Mouse (Mus musculus): ENCODE data around the gene Cers2. TPM values are rescaled to one million over a fixed set of nuclear protein-coding genes. Genes with fewer than 3 reads are reported as not detected.
"Not testable (repeated sequence)": the region's sequence is repeated elsewhere in the genome, so short reads cannot be mapped to it uniquely, and the experiment has no call there.

The Cers2 gene
- polyA plus RNA-seq, 1 experiment = 185 TPM

GRCm38 (mm10) chr3:95357746-95358145, 43.2 kb downstream of the Cers2 start:
- Histone ChIP-seq H3K4me1 (ENCODE audit: control insufficient read depth, insufficient read depth, insufficient read length, low read length) (no peaks in the 10 kb centered on the region), H3K4me3 (ENCODE audit: insufficient read depth, low read depth, low read length) (no peak overlapping the region), H3K27ac (replicated peaks; ENCODE audit: low read depth, low read length) (no peak overlapping the region)

GRCm38 (mm10) chr3:95360276-95360675, 45.7 kb downstream of the Cers2 start:
- not testable (repeated sequence) for H3K27ac ChIP-seq (replicated peaks; ENCODE audit: low read depth, low read length); H3K4me3 ChIP-seq (ENCODE audit: insufficient read depth, low read depth, low read length); H3K4me1 ChIP-seq (ENCODE audit: control insufficient read depth, insufficient read depth, insufficient read length, low read length)

GRCm38 (mm10) chr3:95370101-95370500, 55.5 kb downstream of the Cers2 start:
- H3K4me1 ChIP-seq (ENCODE audit: control insufficient read depth, insufficient read depth, insufficient read length, low read length) = no peaks in the 10 kb centered on the region
- no peak overlapping the region for H3K4me3 ChIP-seq (ENCODE audit: insufficient read depth, low read depth, low read length)
- no peak overlapping the region for H3K27ac ChIP-seq (replicated peaks; ENCODE audit: low read depth, low read length)

Other genes starting within 250 kb of the Cers2 start
- gene Pip5k1a, start 207.9 kb upstream of the Cers2 start, polyA plus RNA-seq (2012; ENCODE audit: insufficient read depth, insufficient read length, missing spikeins) = 12.7 and 14.5 TPM in 2 replicates
- 18.8 and 26.2 TPM in 2 replicates for gene Vps72, start 203.8 kb upstream of the Cers2 start, polyA plus RNA-seq (2012; ENCODE audit: insufficient read depth, insufficient read length, missing spikeins)
- gene Tmod4, start 190.3 kb upstream of the Cers2 start, polyA plus RNA-seq (2012; ENCODE audit: insufficient read depth, insufficient read length, missing spikeins) = 7.3 and 12.4 TPM in 2 replicates
- gene Scnm1, start 180.8 kb upstream of the Cers2 start, polyA plus RNA-seq (2012; ENCODE audit: insufficient read depth, insufficient read length, missing spikeins) = 34.7 and 62.1 TPM in 2 replicates
- gene Lysmd1, start 180.7 kb upstream of the Cers2 start, polyA plus RNA-seq (2012; ENCODE audit: insufficient read depth, insufficient read length, missing spikeins) = 7.3 and 7.6 TPM in 2 replicates
- 2.7 and 2.8 TPM in 2 replicates for gene Tnfaip8l2, start 172.4 kb upstream of the Cers2 start, polyA plus RNA-seq (2012; ENCODE audit: insufficient read depth, insufficient read length, missing spikeins)
- gene Sema6c, start 154.3 kb upstream of the Cers2 start, polyA plus RNA-seq (2012; ENCODE audit: insufficient read depth, insufficient read length, missing spikeins) = 1.5 and 2.6 TPM in 2 replicates
- 11.3 and 12.2 TPM in 2 replicates for gene Gabpb2, start 96.9 kb upstream of the Cers2 start, polyA plus RNA-seq (2012; ENCODE audit: insufficient read depth, insufficient read length, missing spikeins)
- gene Cdc42se1, start 86.1 kb upstream of the Cers2 start, polyA plus RNA-seq (2012; ENCODE audit: insufficient read depth, insufficient read length, missing spikeins) = 23.3 and 29.2 TPM in 2 replicates
- gene Mllt11, start 82.6 kb upstream of the Cers2 start, polyA plus RNA-seq (2012; ENCODE audit: insufficient read depth, insufficient read length, missing spikeins) = 3.5 and 7.0 TPM in 2 replicates
- gene Gm128, start 73.2 kb upstream of the Cers2 start, polyA plus RNA-seq (2012; ENCODE audit: insufficient read depth, insufficient read length, missing spikeins) = not detected in 2 replicates
- gene Bnipl, start 63.6 kb upstream of the Cers2 start, polyA plus RNA-seq (2012; ENCODE audit: insufficient read depth, insufficient read length, missing spikeins) = not detected in 2 replicates
- 22.1 and 23.5 TPM in 2 replicates for gene Mindy1, start 33.4 kb upstream of the Cers2 start, polyA plus RNA-seq (2012; ENCODE audit: insufficient read depth, insufficient read length, missing spikeins)
- gene Prune1, start 32.7 kb upstream of the Cers2 start, polyA plus RNA-seq (2012; ENCODE audit: insufficient read depth, insufficient read length, missing spikeins) = 11.9 and 16.3 TPM in 2 replicates
- 0.63 and 1.5 TPM in 2 replicates for gene Anxa9, start 7.6 kb upstream of the Cers2 start, polyA plus RNA-seq (2012; ENCODE audit: insufficient read depth, insufficient read length, missing spikeins)
- gene Setdb1, start 42.4 kb downstream of the Cers2 start, polyA plus RNA-seq (2012; ENCODE audit: insufficient read depth, insufficient read length, missing spikeins) = 6.7 and 7.5 TPM in 2 replicates
- not detected in 2 replicates for gene 4930558C23Rik, start 88.0 kb downstream of the Cers2 start, polyA plus RNA-seq (2012; ENCODE audit: insufficient read depth, insufficient read length, missing spikeins)
- gene Arnt, start 119.6 kb downstream of the Cers2 start, polyA plus RNA-seq (2012; ENCODE audit: insufficient read depth, insufficient read length, missing spikeins) = 17.2 and 18.4 TPM in 2 replicates
- 7.5 and 12.3 TPM in 2 replicates for gene Ctsk, start 184.5 kb downstream of the Cers2 start, polyA plus RNA-seq (2012; ENCODE audit: insufficient read depth, insufficient read length, missing spikeins)
- gene Ctss, start 212.0 kb downstream of the Cers2 start, polyA plus RNA-seq (2012; ENCODE audit: insufficient read depth, insufficient read length, missing spikeins) = 21.0 and 22.4 TPM in 2 replicates
- not detected in 2 replicates for gene Hormad1, start 244.9 kb downstream of the Cers2 start, polyA plus RNA-seq (2012; ENCODE audit: insufficient read depth, insufficient read length, missing spikeins)